Mouse (Mus musculus): Measurements from ENCODE around the gene Dgcr2. TPM values are rescaled to one million over a fixed set of nuclear protein-coding genes. Genes with fewer than 3 reads are reported as not detected.

Dgcr2 gene
- polyA plus RNA-seq, 1 experiment from 2014 or later: 105 TPM

DNA sequence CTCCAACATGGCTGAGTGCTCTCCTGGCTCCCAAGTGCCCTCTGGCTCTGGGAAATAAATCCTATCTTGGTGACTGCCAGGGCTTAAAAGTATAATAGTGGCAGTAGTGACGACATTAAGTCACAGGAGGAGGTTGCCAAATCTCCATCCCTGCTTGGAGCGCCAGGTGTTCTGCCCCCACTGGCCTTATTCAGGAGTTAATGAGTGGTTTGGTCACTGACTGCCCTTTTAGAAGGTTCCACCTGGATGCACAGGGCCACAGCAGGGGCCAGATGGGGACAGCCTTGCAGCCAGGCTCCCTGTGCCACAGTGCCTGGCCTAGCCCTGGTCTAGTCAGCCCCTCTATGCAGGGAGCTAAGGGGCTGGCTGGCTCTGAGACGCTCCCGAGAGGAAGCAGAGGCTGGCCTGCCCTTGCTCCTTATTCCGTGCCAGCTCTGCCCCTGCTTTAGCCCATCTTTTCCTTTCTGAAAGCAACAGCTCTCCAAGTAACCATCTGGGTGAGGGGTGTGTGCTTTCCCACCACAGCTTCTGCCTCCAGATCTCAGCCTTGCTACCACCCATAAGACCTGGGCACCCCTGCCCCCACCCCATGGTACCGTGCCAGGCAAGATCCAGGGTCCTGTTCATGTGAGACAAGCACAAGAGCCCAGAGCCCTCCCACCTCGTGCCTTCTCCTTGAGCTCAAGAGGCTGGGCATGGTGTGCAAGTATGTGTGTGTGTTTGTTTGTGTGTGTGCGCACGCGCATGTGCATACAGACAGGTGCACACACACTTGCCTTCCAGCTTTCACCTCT, 67.8 kb downstream of the Dgcr2 start:
- WGBS: 66% methylated on average over 10 of the region's 10 CpGs
- H3K9me3 ChIP-seq (ENCODE audit: control insufficient read depth, low read length): no peaks in the 10 kb centered on the region
- H3K9ac ChIP-seq: no peak overlapping the region
- H3K36me3 ChIP-seq (replicated peaks; ENCODE audit: control insufficient read depth, insufficient read depth): no peaks in the 10 kb centered on the region
- DNase-seq (ENCODE audit: low spot score): no peak
- H3K4me2 ChIP-seq (replicated peaks): no peak overlapping the region
- no peak overlapping the region for H3K4me3 ChIP-seq (replicated peaks; ENCODE audit: low read length)
- no peak for ATAC-seq (ENCODE audit: low FRiP score)
- peaks cover 24% of the 10 kb centered on the region for H3K27me3 ChIP-seq (ENCODE audit: control insufficient read depth, insufficient read depth, low read length)
- no peak overlapping the region for H3K27ac ChIP-seq
- peaks cover 9% of the 10 kb centered on the region; the same call in 1 of the 2 replicates for H3K4me1 ChIP-seq (replicated peaks; ENCODE audit: control insufficient read depth, insufficient read depth, low read length)

DNA sequence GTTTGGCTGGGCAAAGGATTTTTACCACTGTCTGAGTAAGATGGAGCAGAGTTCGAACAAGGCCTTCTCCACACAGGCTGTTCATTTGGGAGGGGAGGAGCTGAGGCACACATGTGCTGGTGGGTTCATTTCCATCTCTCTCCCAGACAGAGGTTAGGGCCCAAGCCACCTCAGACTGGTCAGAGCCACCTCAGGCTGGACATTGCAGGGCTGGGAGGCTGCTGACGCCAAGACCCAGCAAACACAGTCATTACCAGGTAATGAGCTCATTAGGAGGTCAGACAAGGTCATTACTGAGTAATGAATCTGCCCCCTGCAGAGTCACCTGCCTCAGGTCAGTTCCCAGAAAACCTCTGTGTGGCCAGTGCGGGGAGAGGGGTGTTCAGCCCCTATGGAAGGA, 69.5 kb downstream of the Dgcr2 start:
- H3K4me2 ChIP-seq (replicated peaks): no peak overlapping the region
- H3K9me3 ChIP-seq (ENCODE audit: control insufficient read depth, low read length): no peaks in the 10 kb centered on the region
- ATAC-seq (ENCODE audit: low FRiP score) (no peak), DNase-seq (ENCODE audit: low spot score) (no peak)
- no peaks in the 10 kb centered on the region for H3K36me3 ChIP-seq (replicated peaks; ENCODE audit: control insufficient read depth, insufficient read depth)
- no peak overlapping the region for H3K27ac ChIP-seq
- H3K4me3 ChIP-seq (replicated peaks; ENCODE audit: low read length): no peak overlapping the region
- H3K9ac ChIP-seq: no peak overlapping the region
- no peaks in the 10 kb centered on the region; the same call in 1 of the 2 replicates for H3K4me1 ChIP-seq (replicated peaks; ENCODE audit: control insufficient read depth, insufficient read depth, low read length)
- WGBS: 78% methylated on average over 3 of the region's 3 CpGs
- H3K27me3 ChIP-seq (ENCODE audit: control insufficient read depth, insufficient read depth, low read length): peaks cover 24% of the 10 kb centered on the region

DNA sequence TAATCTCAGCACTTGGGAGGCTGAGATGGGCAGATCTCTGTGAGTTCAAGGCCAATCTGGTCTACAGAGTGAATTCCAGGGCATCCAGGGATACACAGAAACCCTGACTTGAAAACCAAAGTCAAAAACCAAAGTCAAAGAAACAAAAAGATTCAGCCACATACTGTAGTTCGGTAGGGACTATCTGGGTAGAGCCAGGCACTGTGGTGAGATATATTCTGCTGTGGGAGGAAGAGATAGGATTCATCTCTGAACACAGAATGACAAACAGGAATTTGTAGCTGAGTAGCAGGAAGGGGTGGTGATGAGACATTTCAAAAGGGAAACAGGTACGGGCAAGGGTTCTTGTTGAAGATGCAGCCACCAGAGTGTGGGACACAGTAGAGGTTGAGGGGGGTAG, 70.1 kb downstream of the Dgcr2 start:
- 95% methylated on average over 2 of the region's 2 CpGs for WGBS
- Histone ChIP-seq H3K27me3 (ENCODE audit: control insufficient read depth, insufficient read depth, low read length) (peaks cover 26% of the 10 kb centered on the region), H3K4me1 (replicated peaks; ENCODE audit: control insufficient read depth, insufficient read depth, low read length) (no peaks in the 10 kb centered on the region; the same call in 1 of the 2 replicates), H3K4me3 (replicated peaks; ENCODE audit: low read length) (no peak overlapping the region), H3K9ac (no peak overlapping the region), H3K9me3 (ENCODE audit: control insufficient read depth, low read length) (no peaks in the 10 kb centered on the region), H3K4me2 (replicated peaks) (no peak overlapping the region), H3K36me3 (replicated peaks; ENCODE audit: control insufficient read depth, insufficient read depth) (no peaks in the 10 kb centered on the region), H3K27ac (no peak overlapping the region)
- no peak for DNase-seq (ENCODE audit: low spot score)
- no peak for ATAC-seq (ENCODE audit: low FRiP score)

DNA sequence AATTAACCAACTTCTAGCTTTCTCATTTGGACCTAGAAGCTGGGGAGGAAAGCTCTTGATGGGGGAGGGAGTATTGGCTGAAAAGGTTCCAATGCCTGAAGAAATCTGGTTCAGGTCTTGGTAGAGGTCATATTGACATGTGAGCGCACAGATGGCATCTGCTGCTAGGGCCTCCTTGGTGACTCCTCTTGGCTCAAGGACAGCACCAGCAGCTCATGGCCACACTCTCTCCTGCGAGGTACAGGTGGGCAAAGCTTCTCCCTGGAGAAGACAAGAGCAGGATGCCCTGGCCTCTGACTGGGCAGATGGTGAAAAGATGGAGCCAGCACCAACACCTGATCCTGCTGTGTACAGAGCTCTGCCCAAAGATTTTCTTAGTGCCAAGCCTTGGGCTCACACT, 71.9 kb downstream of the Dgcr2 start:
- Histone ChIP-seq H3K4me3 (replicated peaks; ENCODE audit: low read length) (no peak overlapping the region), H3K4me1 (replicated peaks; ENCODE audit: control insufficient read depth, insufficient read depth, low read length) (no peaks in the 10 kb centered on the region), H3K36me3 (replicated peaks; ENCODE audit: control insufficient read depth, insufficient read depth) (no peaks in the 10 kb centered on the region), H3K9ac (no peak overlapping the region), H3K9me3 (ENCODE audit: control insufficient read depth, low read length) (no peaks in the 10 kb centered on the region), H3K27me3 (ENCODE audit: control insufficient read depth, insufficient read depth, low read length) (peaks cover 19% of the 10 kb centered on the region), H3K27ac (no peak overlapping the region), H3K4me2 (replicated peaks) (no peak overlapping the region)
- ATAC-seq (ENCODE audit: low FRiP score): no peak
- DNase-seq (ENCODE audit: low spot score): no peak
- WGBS: 76% methylated on average over 2 of the region's 2 CpGs

DNA sequence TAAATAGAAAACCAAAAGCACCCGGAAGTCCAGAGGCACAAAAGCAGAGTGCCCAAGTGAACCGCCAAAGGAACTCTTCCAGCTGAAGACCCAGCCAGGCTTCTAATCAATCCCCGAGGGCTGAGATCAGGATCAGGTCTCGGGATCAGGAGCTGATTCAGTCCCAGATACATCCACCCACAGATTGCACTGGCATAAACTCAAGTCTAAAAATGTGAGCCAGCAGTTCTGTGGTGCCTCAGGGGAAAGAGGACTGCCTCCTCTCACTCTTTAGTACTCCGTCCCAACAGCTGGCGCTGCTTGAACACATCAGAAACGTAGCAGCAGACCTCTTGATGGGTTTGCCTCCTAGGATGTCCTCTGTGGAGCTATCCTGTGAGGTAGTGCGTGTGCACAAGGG, 81.8 kb downstream of the Dgcr2 start:
- H3K4me2 ChIP-seq (replicated peaks): no peak overlapping the region
- no peaks in the 10 kb centered on the region for H3K9me3 ChIP-seq (ENCODE audit: control insufficient read depth, low read length)
- no peaks in the 10 kb centered on the region for H3K4me1 ChIP-seq (replicated peaks; ENCODE audit: control insufficient read depth, insufficient read depth, low read length)
- no peak overlapping the region for H3K27ac ChIP-seq
- ATAC-seq (ENCODE audit: low FRiP score) (no peak), DNase-seq (ENCODE audit: low spot score) (no peak)
- peaks cover 33% of the 10 kb centered on the region for H3K27me3 ChIP-seq (ENCODE audit: control insufficient read depth, insufficient read depth, low read length)
- 78% methylated on average over 8 of the region's 8 CpGs for WGBS
- peak overlapping the region; percentile 55 for H3K9ac ChIP-seq
- H3K4me3 ChIP-seq (replicated peaks; ENCODE audit: low read length): no peak overlapping the region
- no peaks in the 10 kb centered on the region for H3K36me3 ChIP-seq (replicated peaks; ENCODE audit: control insufficient read depth, insufficient read depth)

DNA sequence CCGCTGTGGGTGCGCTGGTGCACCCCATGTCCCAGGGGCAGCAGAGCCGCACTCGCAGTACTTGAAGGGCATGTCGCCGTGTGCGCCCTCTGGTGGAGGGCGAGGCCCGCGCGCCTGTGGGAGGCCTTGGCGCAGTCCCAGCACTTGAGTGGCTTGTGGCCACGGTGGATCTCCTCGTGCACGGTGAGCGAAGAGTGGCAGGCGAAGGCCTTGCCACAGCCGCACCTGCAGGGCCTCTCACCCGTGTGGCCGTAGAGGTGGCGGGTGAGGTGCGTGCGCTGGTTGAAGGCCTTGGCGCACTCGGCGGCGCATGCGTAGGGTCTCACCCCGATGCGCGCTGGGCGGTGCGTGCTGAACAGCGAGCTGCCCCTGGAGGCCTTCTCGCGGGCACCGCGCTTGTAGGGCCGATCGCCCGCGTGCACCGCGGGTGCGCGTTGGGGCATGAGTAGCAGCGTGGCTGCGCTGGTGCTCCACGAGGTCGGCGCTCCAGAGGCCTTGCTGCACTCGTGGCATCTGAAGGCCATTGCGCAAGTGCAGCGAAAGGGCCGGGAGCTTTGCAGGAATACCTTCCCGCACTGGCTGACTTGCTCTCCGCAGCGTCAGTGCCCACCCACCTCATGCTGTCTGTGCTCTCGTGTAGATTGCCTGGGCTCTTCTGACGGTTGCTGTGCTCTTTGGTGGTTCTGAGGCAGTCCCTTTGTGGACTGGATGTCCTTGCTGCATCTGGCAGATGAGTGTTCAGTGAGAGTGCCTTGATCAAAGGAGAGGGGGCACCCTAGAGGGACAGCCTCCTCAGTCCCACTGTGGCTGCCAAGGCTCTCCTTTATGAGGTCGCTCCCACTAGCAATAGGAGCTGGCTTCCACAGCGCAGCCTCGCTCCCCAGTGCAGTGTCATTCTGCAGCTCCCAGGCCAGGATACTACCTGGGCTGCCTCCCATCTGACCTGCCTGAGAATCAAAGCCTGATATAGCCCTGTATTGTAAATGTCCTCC, 82.7 kb downstream of the Dgcr2 start:
- H3K27me3 ChIP-seq (ENCODE audit: control insufficient read depth, insufficient read depth, low read length): peaks cover 33% of the 10 kb centered on the region
- H3K4me3 ChIP-seq (replicated peaks; ENCODE audit: low read length): peak overlapping the region; percentile 37
- under 1% methylated on average over 63 of the region's 63 CpGs for WGBS
- no peaks in the 10 kb centered on the region for H3K4me1 ChIP-seq (replicated peaks; ENCODE audit: control insufficient read depth, insufficient read depth, low read length)
- no peaks in the 10 kb centered on the region for H3K9me3 ChIP-seq (ENCODE audit: control insufficient read depth, low read length)
- H3K9ac ChIP-seq: peak overlapping the region; percentile 55
- H3K36me3 ChIP-seq (replicated peaks; ENCODE audit: control insufficient read depth, insufficient read depth): no peaks in the 10 kb centered on the region
- peak; percentile 73 for DNase-seq (ENCODE audit: low spot score)
- peak overlapping the region; percentile 50; the same call in 1 of the 2 replicates for H3K27ac ChIP-seq
- ATAC-seq (ENCODE audit: low FRiP score): peak; percentile 87
- peak overlapping the region; percentile 56 for H3K4me2 ChIP-seq (replicated peaks)

DNA sequence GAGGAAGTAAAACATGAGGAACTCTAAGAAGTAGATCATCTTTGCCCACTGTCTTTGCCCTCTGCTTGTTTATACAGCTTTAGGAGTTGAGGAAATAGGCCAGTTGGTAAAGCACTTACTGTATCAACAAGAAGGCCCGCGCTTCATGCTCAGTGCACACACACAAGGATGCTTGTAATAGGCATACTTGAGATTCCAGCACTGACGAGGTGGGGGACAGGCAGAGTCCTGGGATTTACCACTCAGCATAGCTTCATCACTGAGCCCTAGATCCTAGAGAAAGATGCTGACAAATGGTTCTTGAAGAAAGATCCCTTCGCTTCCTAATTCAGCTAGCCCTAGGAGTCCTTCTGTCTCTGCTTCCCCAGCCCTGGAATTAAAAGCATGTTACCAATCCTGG, 85.2 kb downstream of the Dgcr2 start:
- no peak overlapping the region for H3K4me3 ChIP-seq (replicated peaks; ENCODE audit: low read length)
- ATAC-seq (ENCODE audit: low FRiP score) (no peak), DNase-seq (ENCODE audit: low spot score) (no peak)
- H3K36me3 ChIP-seq (replicated peaks; ENCODE audit: control insufficient read depth, insufficient read depth): no peaks in the 10 kb centered on the region
- peaks cover 10% of the 10 kb centered on the region for H3K4me1 ChIP-seq (replicated peaks; ENCODE audit: control insufficient read depth, insufficient read depth, low read length)
- peaks cover 30% of the 10 kb centered on the region for H3K27me3 ChIP-seq (ENCODE audit: control insufficient read depth, insufficient read depth, low read length)
- no peak overlapping the region for H3K9ac ChIP-seq
- no peak overlapping the region for H3K4me2 ChIP-seq (replicated peaks)
- no peak overlapping the region for H3K27ac ChIP-seq
- WGBS: 55% methylated on average over 4 of the region's 4 CpGs
- H3K9me3 ChIP-seq (ENCODE audit: control insufficient read depth, low read length): no peaks in the 10 kb centered on the region

DNA sequence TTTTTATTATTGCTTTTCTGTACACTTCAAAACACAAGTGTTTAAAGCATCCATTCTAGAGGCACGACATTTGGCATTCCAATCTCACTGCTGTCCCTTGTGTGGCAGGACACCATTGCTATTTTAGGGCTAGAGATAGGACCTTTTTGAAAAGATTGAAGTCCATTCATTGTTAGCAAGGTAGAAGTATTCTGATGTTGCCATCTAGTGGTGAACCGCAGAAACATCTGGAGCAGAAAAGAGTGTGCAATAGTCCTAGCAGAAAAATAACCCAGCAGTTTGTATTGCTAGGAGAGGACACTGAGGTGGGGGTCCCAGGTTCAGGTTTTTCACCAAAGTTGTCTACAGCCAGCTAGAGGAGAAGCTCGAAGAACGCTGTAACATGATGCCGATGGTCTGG, 86.2 kb downstream of the Dgcr2 start:
- Histone ChIP-seq H3K36me3 (replicated peaks; ENCODE audit: control insufficient read depth, insufficient read depth) (no peaks in the 10 kb centered on the region), H3K4me1 (replicated peaks; ENCODE audit: control insufficient read depth, insufficient read depth, low read length) (peaks cover 15% of the 10 kb centered on the region), H3K9ac (no peak overlapping the region), H3K27ac (no peak overlapping the region), H3K4me2 (replicated peaks) (no peak overlapping the region), H3K27me3 (ENCODE audit: control insufficient read depth, insufficient read depth, low read length) (peaks cover 28% of the 10 kb centered on the region), H3K9me3 (ENCODE audit: control insufficient read depth, low read length) (no peaks in the 10 kb centered on the region), H3K4me3 (replicated peaks; ENCODE audit: low read length) (no peak overlapping the region)
- DNase-seq (ENCODE audit: low spot score) (peak; percentile 74), ATAC-seq (ENCODE audit: low FRiP score) (no peak)
- WGBS: 3% methylated on average over 5 of the region's 5 CpGs

DNA sequence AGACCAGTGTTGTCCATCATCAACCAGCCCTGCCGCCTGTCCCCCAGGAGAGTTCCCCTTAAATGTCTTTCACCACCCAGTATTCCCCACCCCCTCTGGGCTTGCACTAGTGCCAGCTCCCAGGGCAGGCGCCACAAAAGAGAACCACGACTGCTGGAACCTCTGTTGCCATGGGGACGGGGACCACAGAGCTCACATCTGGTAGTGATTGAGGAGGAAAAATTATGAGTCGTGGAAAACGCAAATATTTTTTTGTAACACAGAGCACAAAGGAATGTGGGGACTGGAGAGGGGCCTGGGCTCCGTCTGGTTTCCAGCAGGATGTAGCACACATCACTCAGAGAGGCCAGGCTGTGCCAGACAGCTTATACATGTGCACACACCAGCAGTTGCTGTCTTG, 88.7 kb downstream of the Dgcr2 start:
- no peak for ATAC-seq (ENCODE audit: low FRiP score)
- H3K9ac ChIP-seq: 0 out of 2 replicates have a peak overlapping the region, but pooled peaks have one; percentile 2
- no peak for DNase-seq (ENCODE audit: low spot score)
- H3K9me3 ChIP-seq (ENCODE audit: control insufficient read depth, low read length): no peaks in the 10 kb centered on the region
- H3K4me3 ChIP-seq (replicated peaks; ENCODE audit: low read length): no peak overlapping the region
- no peaks in the 10 kb centered on the region for H3K36me3 ChIP-seq (replicated peaks; ENCODE audit: control insufficient read depth, insufficient read depth)
- peak overlapping the region; percentile 56; the same call in 1 of the 2 replicates for H3K27ac ChIP-seq
- H3K27me3 ChIP-seq (ENCODE audit: control insufficient read depth, insufficient read depth, low read length): peaks cover 40% of the 10 kb centered on the region
- no peak overlapping the region for H3K4me2 ChIP-seq (replicated peaks)
- WGBS: 19% methylated on average over 7 of the region's 7 CpGs
- H3K4me1 ChIP-seq (replicated peaks; ENCODE audit: control insufficient read depth, insufficient read depth, low read length): peaks cover 27% of the 10 kb centered on the region

Measured in hindbrain, embryonic 14.5 days (tissue).